Comparison of ENCODE assay signal across 17 mouse cellular contexts in genomic region chr13:55687927-55688602, GRCm38 (mm10). TPM values are rescaled to one million over a fixed set of nuclear protein-coding genes. Genes with fewer than 3 reads are reported as not detected.
DNase-seq lines count a peak whose midpoint lies in the region; ATAC-seq and TF ChIP-seq lines count a peak whose summit lies in the region.
"Had no signal": no experiment of that assay in that cellular context is flagged by ENCODE, and none has a peak within 500 bp of the region (broad histone marks: within the 10 kb centered on the region; RNA-seq: fewer than 3 reads in every experiment).

No protein-coding gene starts in this region.

- peak overlapping the region; percentile 32; the same call in 1 of the 2 replicates for H3K27ac ChIP-seq in heart, embryonic 13.5 days (replicated peaks)
- H3K27ac ChIP-seq in MEL (ENCODE audit: control insufficient read depth, low read depth, low read length) = peak overlapping the region; percentile 38; the same call in 1 of the 2 replicates
- 0 out of 2 replicates have a peak overlapping the region, but pooled peaks have one; percentile 17 for H3K27ac ChIP-seq in limb, embryonic 12.5 days
- no peak overlapping the region for H3K27ac ChIP-seq in thymus, adult 2 months (ENCODE audit: control insufficient read depth, insufficient read depth, low read length)
- H3K27ac ChIP-seq in liver, postnatal 0 days (ENCODE audit: low read depth) = no peak overlapping the region
- H3K27ac ChIP-seq: embryonic facial prominence, embryonic 13.5 days; kidney, embryonic 15.5 days; layer of hippocampus, adult 2 months; left cerebral cortex, adult 2 months; lung, embryonic 15.5 days had no signal

- TF ChIP-seq EP300 in MEL (IDR thresholded peaks at IDR 0.05; ENCODE audit: low read depth in 1 of 2, low read length in 2 of 2) = peak; percentile 75 to 82
- TF ChIP-seq EP300 in liver, postnatal 0 days (IDR thresholded peaks at IDR 0.05; ENCODE audit: low read depth) = no peak

- no peaks in the 10 kb centered on the region for H3K27me3 ChIP-seq in heart, embryonic 13.5 days (replicated peaks)
- H3K27me3 ChIP-seq in MEL (ENCODE audit: control insufficient read depth in 1 of 2, insufficient read depth in 2 of 2, low read length in 2 of 2) = no peaks in the 10 kb centered on the region
- no peaks in the 10 kb centered on the region for H3K27me3 ChIP-seq in limb, embryonic 12.5 days
- H3K27me3 ChIP-seq in thymus, adult 2 months (ENCODE audit: control insufficient read depth, insufficient read depth, low read length) = no peaks in the 10 kb centered on the region
- H3K27me3 ChIP-seq in liver, postnatal 0 days (ENCODE audit: insufficient read depth, low read length) = no peaks in the 10 kb centered on the region
- H3K27me3 ChIP-seq: embryonic facial prominence, embryonic 13.5 days; kidney, embryonic 15.5 days; lung, embryonic 15.5 days; megakaryocyte, embryonic 14.5 days had no signal

- no peak for TF ChIP-seq POLR2A in MEL (IDR thresholded peaks at IDR 0.05; ENCODE audit: control insufficient read depth in 1 of 2, insufficient read depth in 1 of 2, low read depth in 1 of 2, low read length in 2 of 2, poor library complexity in 1 of 2)
- no peak for TF ChIP-seq POLR2A in thymus, adult 2 months (IDR thresholded peaks at IDR 0.05; ENCODE audit: control insufficient read depth, extremely low read depth, insufficient read depth, low read length, poor library complexity)

- ATAC-seq in heart, embryonic 13.5 days (ENCODE audit: extremely low read depth, insufficient number of reproducible peaks, low FRiP score, low TSS enrichment) = no peak
- no peak for ATAC-seq in limb, embryonic 12.5 days (ENCODE audit: insufficient number of reproducible peaks, insufficient read depth, low FRiP score, low TSS enrichment, low read depth)
- ATAC-seq in liver, postnatal 0 days = no peak

- TF ChIP-seq CTCF in MEL (IDR thresholded peaks at IDR 0.05 in 2 of 3, conservative IDR thresholded peaks at IDR 0.05 in 1 of 3; ENCODE audit: control insufficient read depth in 1 of 3, insufficient read depth in 1 of 3, low read depth in 2 of 3, low read length in 3 of 3, poor library complexity in 1 of 3, severe bottlenecking in 1 of 3) = no peak
- no peak for TF ChIP-seq CTCF in thymus, adult 2 months (IDR thresholded peaks at IDR 0.05; ENCODE audit: borderline replicate concordance, control insufficient read depth, extremely low read depth, insufficient read depth, low read length, poor library complexity)
- no peak for TF ChIP-seq CTCF in liver, postnatal 0 days (IDR thresholded peaks at IDR 0.05; ENCODE audit: low read depth)

- H3K4me1 ChIP-seq in heart, embryonic 13.5 days = peaks cover 26% of the 10 kb centered on the region
- peaks cover 10 to 12% of the 10 kb centered on the region in 2 experiments for H3K4me1 ChIP-seq in MEL (ENCODE audit: control insufficient read depth in 1 of 2, insufficient read depth in 2 of 2, low read length in 2 of 2)
- H3K4me1 ChIP-seq in limb, embryonic 12.5 days (replicated peaks) = peaks cover 10% of the 10 kb centered on the region; the same call in 1 of the 2 replicates
- H3K4me1 ChIP-seq in thymus, adult 2 months (replicated peaks; ENCODE audit: control insufficient read depth, insufficient read depth, low read length) = no peaks in the 10 kb centered on the region
- H3K4me1 ChIP-seq in liver, postnatal 0 days (ENCODE audit: insufficient read depth) = peaks cover 7% of the 10 kb centered on the region; the same call in 1 of the 2 replicates

- H3K9ac ChIP-seq in heart, embryonic 13.5 days = peak overlapping the region; percentile 42; the same call in 1 of the 2 replicates
- H3K9ac ChIP-seq in MEL (ENCODE audit: control insufficient read depth, low read depth, low read length, poor library complexity, severe bottlenecking) = no peak overlapping the region
- no peak overlapping the region for H3K9ac ChIP-seq in limb, embryonic 12.5 days (replicated peaks)
- no peak overlapping the region for H3K9ac ChIP-seq in liver, postnatal 0 days (replicated peaks)
- H3K9ac ChIP-seq: embryonic facial prominence, embryonic 13.5 days; kidney, embryonic 15.5 days; lung, embryonic 15.5 days had no signal

- no peak overlapping the region for H3K4me2 ChIP-seq in heart, embryonic 13.5 days
- H3K4me2 ChIP-seq in limb, embryonic 12.5 days = no peak overlapping the region
- H3K4me2 ChIP-seq in liver, postnatal 0 days (ENCODE audit: low read depth, low read length) = no peak overlapping the region
- H3K4me2 ChIP-seq: embryonic facial prominence, embryonic 13.5 days; kidney, embryonic 15.5 days; lung, embryonic 15.5 days had no signal

- WGBS in heart, embryonic 13.5 days = 46% methylated on average over 4 of the region's 4 CpGs
- 33% methylated on average over 4 of the region's 4 CpGs for WGBS in limb, embryonic 12.5 days
- WGBS in thymus, adult 2 months = 84% methylated on average over 4 of the region's 4 CpGs
- 60% methylated on average over 4 of the region's 4 CpGs for WGBS in liver, postnatal 0 days (ENCODE audit: insufficient replicate concordance)

- no peaks in the 10 kb centered on the region for H3K36me3 ChIP-seq in heart, embryonic 13.5 days
- peaks cover 0 to 8% of the 10 kb centered on the region in 2 experiments; a peak in 2 of 4 replicates for H3K36me3 ChIP-seq in MEL (ENCODE audit: control insufficient read depth in 1 of 2, insufficient read depth in 2 of 2, low read length in 2 of 2)
- 0 out of 2 replicates have a peak, but pooled peaks cover 4% of the 10 kb centered on the region for H3K36me3 ChIP-seq in limb, embryonic 12.5 days
- H3K36me3 ChIP-seq in thymus, adult 2 months (ENCODE audit: control insufficient read depth, insufficient read depth, low read length) = no peaks in the 10 kb centered on the region
- no peaks in the 10 kb centered on the region for H3K36me3 ChIP-seq in liver, postnatal 0 days (replicated peaks; ENCODE audit: insufficient read depth, low read length)
- H3K36me3 ChIP-seq: kidney, embryonic 15.5 days; lung, embryonic 15.5 days had no signal

- DNase-seq in heart, postnatal 4 days = no peak
- DNase-seq in MEL (ENCODE audit: low read depth, low spot score) = peak; percentile 71
- DNase-seq in embryo, embryonic 10 days (ENCODE audit: low spot score) = peak; percentile 87
- DNase-seq in thymus, adult 2 months = no peak
- no peak for DNase-seq in liver, postnatal 0 days
- no peak for DNase-seq in lung, postnatal 36 days
- DNase-seq: cerebellum, adult 9-10 months; gastrocnemius, postnatal 25 days; right cerebral cortex, adult 18-20 months had no signal

- H3K9me3 ChIP-seq in heart, embryonic 13.5 days = no peaks in the 10 kb centered on the region
- H3K9me3 ChIP-seq in MEL (replicated peaks; ENCODE audit: insufficient read depth, low read length) = no peaks in the 10 kb centered on the region
- H3K9me3 ChIP-seq in limb, embryonic 12.5 days = no peaks in the 10 kb centered on the region
- H3K9me3 ChIP-seq in liver, postnatal 0 days (ENCODE audit: low read length) = no peaks in the 10 kb centered on the region
- H3K9me3 ChIP-seq: embryonic facial prominence, embryonic 13.5 days; kidney, embryonic 15.5 days; lung, embryonic 15.5 days; megakaryocyte, embryonic 14.5 days had no signal

- H3K79me2 ChIP-seq in MEL (ENCODE audit: control insufficient read depth, insufficient read depth, low read length, poor library complexity) = peaks cover 2% of the 10 kb centered on the region

- H3K4me3 ChIP-seq in heart, embryonic 13.5 days = no peak overlapping the region
- no peak overlapping the region for H3K4me3 ChIP-seq in MEL (ENCODE audit: control insufficient read depth in 1 of 2, insufficient read depth in 1 of 2, low read depth in 2 of 2, low read length in 2 of 2)
- H3K4me3 ChIP-seq in limb, embryonic 12.5 days (replicated peaks) = no peak overlapping the region
- no peak overlapping the region for H3K4me3 ChIP-seq in thymus, adult 2 months (ENCODE audit: control insufficient read depth, insufficient read depth, low read length)
- no peak overlapping the region for H3K4me3 ChIP-seq in liver, postnatal 0 days (ENCODE audit: low read depth, low read length)
- H3K4me3 ChIP-seq: embryonic facial prominence, embryonic 13.5 days; kidney, embryonic 15.5 days; layer of hippocampus, adult 2 months; left cerebral cortex, adult 2 months; lung, embryonic 15.5 days; megakaryocyte, embryonic 14.5 days had no signal

- no peak for TF ChIP-seq RAD21 in MEL (IDR thresholded peaks at IDR 0.05; ENCODE audit: low read depth, low read length)

RNA-seq across cellular contexts. Expression of gene B230219D22Rik, which starts 4.9 kb away (rescaled TPM):
- 51.5 and 53.4 TPM in 2 replicates for polyA plus RNA-seq in heart, embryonic 13.5 days (2015; fragmentation: Nextera tagmentation; extraction: Ambion mirVana)
- 10 to 100 TPM; 77.3 to 82.3 TPM for total RNA-seq in heart, postnatal 4 days (2021)
- total RNA-seq in MEL (2012; rRNA removed) = 16.2 and 20.4 TPM in 2 replicates
- polyA plus RNA-seq in MEL (2012; ENCODE audit: insufficient read depth in 1 of 2, insufficient read length in 2 of 2, low read depth in 1 of 2, low replicate concordance in 2 of 2, missing spikeins in 1 of 2) = 100 to 1,000 TPM in 1 of 2 experiments, 10 to 100 TPM in 1; 30.0 to 145 TPM
- 78.7 and 84.5 TPM in 2 replicates for polyA plus RNA-seq in limb, embryonic 12.5 days (2016; fragmentation: Nextera tagmentation; extraction: Ambion mirVana)
- polyA plus RNA-seq in thymus, adult 2 months (2012; rRNA removed) = 61.2 and 62.1 TPM in 2 replicates
- polyA plus RNA-seq in liver, postnatal 0 days (2015; fragmentation: Nextera tagmentation; extraction: Ambion mirVana) = 8.6 and 9.0 TPM in 2 replicates

RNA-seq across cellular contexts. Expression of gene Txndc15, which starts 26.4 kb away (rescaled TPM):
- 57.1 and 66.6 TPM in 2 replicates for polyA plus RNA-seq in heart, embryonic 13.5 days (2015; fragmentation: Nextera tagmentation; extraction: Ambion mirVana)
- 10 to 100 TPM; 35.7 to 36.6 TPM for total RNA-seq in heart, postnatal 4 days (2021)
- total RNA-seq in MEL (2012; rRNA removed) = 37.5 and 43.0 TPM in 2 replicates
- 10 to 100 TPM in 1 of 2 experiments, not detected in 1; 31.5 TPM for polyA plus RNA-seq in MEL (2012; ENCODE audit: insufficient read depth in 1 of 2, insufficient read length in 2 of 2, low read depth in 1 of 2, low replicate concordance in 2 of 2, missing spikeins in 1 of 2)
- 94.1 and 95.8 TPM in 2 replicates for polyA plus RNA-seq in limb, embryonic 12.5 days (2016; fragmentation: Nextera tagmentation; extraction: Ambion mirVana)
- 48.9 and 50.8 TPM in 2 replicates for polyA plus RNA-seq in thymus, adult 2 months (2012; rRNA removed)
- polyA plus RNA-seq in liver, postnatal 0 days (2015; fragmentation: Nextera tagmentation; extraction: Ambion mirVana) = 42.3 and 44.9 TPM in 2 replicates

RNA-seq across cellular contexts. Expression of gene Pcbd2, which starts 39.1 kb away (rescaled TPM):
- polyA plus RNA-seq in heart, embryonic 13.5 days (2015; fragmentation: Nextera tagmentation; extraction: Ambion mirVana) = 52.2 and 54.9 TPM in 2 replicates
- 10 to 100 TPM; 42.2 to 45.7 TPM for total RNA-seq in heart, postnatal 4 days (2021)
- total RNA-seq in MEL (2012; rRNA removed) = 24.6 and 32.0 TPM in 2 replicates
- polyA plus RNA-seq in MEL (2012; ENCODE audit: insufficient read depth in 1 of 2, insufficient read length in 2 of 2, low read depth in 1 of 2, low replicate concordance in 2 of 2, missing spikeins in 1 of 2) = 10 to 100 TPM in 1 of 2 experiments, not detected in 1; 69.4 TPM
- polyA plus RNA-seq in limb, embryonic 12.5 days (2016; fragmentation: Nextera tagmentation; extraction: Ambion mirVana) = 42.0 and 46.8 TPM in 2 replicates
- 12.6 and 18.2 TPM in 2 replicates for polyA plus RNA-seq in thymus, adult 2 months (2012; rRNA removed)
- 49.2 and 52.7 TPM in 2 replicates for polyA plus RNA-seq in liver, postnatal 0 days (2015; fragmentation: Nextera tagmentation; extraction: Ambion mirVana)

RNA-seq across cellular contexts. Expression of gene Ddx46, which starts 53.2 kb away (rescaled TPM):
- 18.7 and 18.8 TPM in 2 replicates for polyA plus RNA-seq in heart, embryonic 13.5 days (2015; fragmentation: Nextera tagmentation; extraction: Ambion mirVana)
- 10 to 100 TPM; 33.8 to 34.3 TPM for total RNA-seq in heart, postnatal 4 days (2021)
- total RNA-seq in MEL (2012; rRNA removed) = 52.8 and 58.3 TPM in 2 replicates
- 100 to 1,000 TPM in 1 of 2 experiments, 10 to 100 TPM in 1; 89.5 to 122 TPM for polyA plus RNA-seq in MEL (2012; ENCODE audit: insufficient read depth in 1 of 2, insufficient read length in 2 of 2, low read depth in 1 of 2, low replicate concordance in 2 of 2, missing spikeins in 1 of 2)
- polyA plus RNA-seq in limb, embryonic 12.5 days (2016; fragmentation: Nextera tagmentation; extraction: Ambion mirVana) = 45.1 and 45.3 TPM in 2 replicates
- polyA plus RNA-seq in thymus, adult 2 months (2012; rRNA removed) = 25.3 and 29.5 TPM in 2 replicates
- polyA plus RNA-seq in liver, postnatal 0 days (2015; fragmentation: Nextera tagmentation; extraction: Ambion mirVana) = 9.8 and 11.7 TPM in 2 replicates

Comparison
In these comparisons a context has a peak if more than half of its experiments do, and no peak if none do; other contexts are left out.
1. H3K27ac ChIP-seq: peak in heart, embryonic 13.5 days (single experiment), MEL (single experiment) and limb, embryonic 12.5 days (single experiment); none in thymus, adult 2 months (single experiment) and liver, postnatal 0 days (single experiment).
2. DNase-seq: peak in MEL (single experiment) and embryo, embryonic 10 days (single experiment); none in heart, postnatal 4 days (single experiment), thymus, adult 2 months (single experiment), liver, postnatal 0 days (single experiment) and lung, postnatal 36 days (single experiment).